Mouse (Mus musculus): ENCODE results near the gene Qrich1. TPM values are rescaled to one million over a fixed set of nuclear protein-coding genes. Genes with fewer than 3 reads are reported as not detected.
"Not testable (repeated sequence)": the region's sequence is repeated elsewhere in the genome, so short reads cannot be mapped to it uniquely, and the experiment has no call there.

The Qrich1 gene
- polyA plus RNA-seq, 1 experiment from 2014 or later, result 169 TPM

DNA sequence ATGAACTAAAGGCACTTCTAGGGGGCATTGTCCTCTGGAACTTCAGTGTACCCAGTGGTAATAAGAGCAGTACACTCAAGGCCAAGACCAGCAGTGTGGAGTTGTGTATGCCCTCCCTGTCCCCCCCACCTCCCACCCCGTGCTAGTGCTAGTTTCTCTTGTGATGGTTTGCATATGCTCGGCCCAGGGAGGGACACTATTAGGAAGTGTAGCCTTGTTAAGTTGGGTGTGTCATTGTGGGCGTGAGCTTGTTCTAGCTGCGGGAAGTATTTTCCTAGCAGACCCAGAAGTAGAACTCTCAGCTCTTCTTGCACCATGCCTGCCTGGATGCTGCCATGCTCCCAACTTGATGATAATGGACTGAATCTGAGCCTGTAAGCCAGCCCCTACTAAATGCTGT, 85.4 kb downstream of the Qrich1 start:
- Histone ChIP-seq H3K27me3 (ENCODE audit: control insufficient read depth, insufficient read depth, low read length) (no peaks in the 10 kb centered on the region), H3K4me1 (ENCODE audit: control insufficient read depth, insufficient read depth, low read length) (no peaks in the 10 kb centered on the region), H3K9ac (ENCODE audit: low read length) (no peak overlapping the region), H3K9me3 (ENCODE audit: control insufficient read depth, low read length) (no peaks in the 10 kb centered on the region), H3K27ac (ENCODE audit: low read depth, low read length) (no peak overlapping the region), H3K36me3 (ENCODE audit: control insufficient read depth, insufficient read depth, low read length) (peaks cover 10% of the 10 kb centered on the region), H3K4me2 (ENCODE audit: low read depth) (no peak overlapping the region), H3K4me3 (ENCODE audit: low read depth, low read length) (no peak overlapping the region)
- WGBS, result 76% methylated on average over 4 of the region's 4 CpGs
- ATAC-seq (ENCODE audit: insufficient read depth, low FRiP score, low TSS enrichment) (no peak), DNase-seq (ENCODE audit: low spot score) (no peak)

DNA sequence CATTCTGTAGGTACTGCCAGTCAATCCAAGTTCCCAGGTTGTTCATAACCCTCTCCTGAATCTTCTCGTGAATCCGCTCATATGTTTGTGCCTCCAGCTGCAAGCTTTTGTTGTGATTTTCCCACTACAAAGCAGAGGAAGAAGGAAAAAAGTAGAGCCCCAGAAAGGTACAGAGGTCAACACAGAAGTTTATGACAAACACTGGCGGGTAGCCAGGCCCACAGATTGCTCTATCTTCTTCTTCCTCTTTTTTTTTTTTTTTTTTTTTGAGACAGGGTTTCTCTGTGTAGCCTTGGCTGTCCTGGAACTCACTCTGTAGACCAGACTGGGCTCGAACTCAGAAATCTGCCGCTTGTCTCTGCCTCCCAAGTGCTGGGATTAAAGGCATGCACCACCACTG, 91.3 kb downstream of the Qrich1 start:
- WGBS, result 87% methylated on average over 5 of the region's 5 CpGs

DNA sequence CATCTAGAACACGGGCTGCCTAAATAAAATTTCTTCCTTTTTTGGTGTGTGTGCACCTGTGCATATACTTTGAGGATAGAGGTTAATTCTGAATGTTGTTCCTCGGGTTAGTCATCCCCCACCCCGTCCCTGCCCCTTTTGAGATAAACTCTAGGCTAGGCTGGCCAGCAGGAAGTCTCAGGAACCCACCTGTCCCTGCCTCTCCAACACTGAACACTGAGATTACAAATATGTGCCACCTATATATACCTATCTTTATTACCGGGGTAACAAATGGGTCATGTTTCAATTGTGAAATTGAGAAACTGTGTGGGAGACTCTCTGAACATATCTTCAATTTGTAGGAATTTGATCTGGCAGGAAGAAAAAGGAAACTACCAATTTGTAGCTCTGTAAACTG, 92.3 kb downstream of the Qrich1 start:
- DNase-seq (ENCODE audit: low spot score), result no peak
- Histone ChIP-seq H3K9me3 (ENCODE audit: control insufficient read depth, low read length) (no peaks in the 10 kb centered on the region), H3K4me2 (ENCODE audit: low read depth) (no peak overlapping the region), H3K36me3 (ENCODE audit: control insufficient read depth, insufficient read depth, low read length) (peaks cover 23% of the 10 kb centered on the region), H3K27me3 (ENCODE audit: control insufficient read depth, insufficient read depth, low read length) (no peaks in the 10 kb centered on the region), H3K27ac (ENCODE audit: low read depth, low read length) (no peak overlapping the region), H3K4me1 (ENCODE audit: control insufficient read depth, insufficient read depth, low read length) (no peaks in the 10 kb centered on the region), H3K9ac (ENCODE audit: low read length) (no peak overlapping the region), H3K4me3 (ENCODE audit: low read depth, low read length) (no peak overlapping the region)
- no peak for ATAC-seq (ENCODE audit: insufficient read depth, low FRiP score, low TSS enrichment)
- WGBS, result 90% methylated on average over 4 of the region's 4 CpGs

More for the DNA sequence above, 91.3 kb downstream of the Qrich1 start:
- not testable (repeated sequence) for H3K4me1 ChIP-seq (ENCODE audit: control insufficient read depth, insufficient read depth, low read length); H3K4me3 ChIP-seq (ENCODE audit: low read depth, low read length); H3K9me3 ChIP-seq (ENCODE audit: control insufficient read depth, low read length); H3K9ac ChIP-seq (ENCODE audit: low read length); DNase-seq (ENCODE audit: low spot score); H3K4me2 ChIP-seq (ENCODE audit: low read depth); H3K27ac ChIP-seq (ENCODE audit: low read depth, low read length); H3K27me3 ChIP-seq (ENCODE audit: control insufficient read depth, insufficient read depth, low read length); ATAC-seq (ENCODE audit: insufficient read depth, low FRiP score, low TSS enrichment)
- H3K36me3 ChIP-seq (ENCODE audit: control insufficient read depth, insufficient read depth, low read length), result peaks cover 26% of the 10 kb centered on the region

MicroRNAs encoded within 50 kb of the gene (microRNA counts, 519-probe panel; counts per million panel counts)
- microRNA mmu-miR-191 (4,257 counts per million, percentile 78 among the panel's probes with 10 or more counts), microRNA mmu-miR-425 (2,973 counts per million, percentile 64 among the panel's probes with 10 or more counts)

Small RNAs within 50 kb of the gene (microRNA-seq; reads per million reads assigned to microRNA genes)
- gene Gm24083 (not detected), gene Mir191 (not detected), gene Mir425 (1,413 reads per million, percentile 81 among the genes with 10 or more reads in this experiment)

Other genes with a start within 250 kb of the Qrich1 start
- gene Nicn1, start 226.4 kb upstream of the Qrich1 start, polyA plus RNA-seq (2014; fragmentation: Nextera tagmentation; extraction: Ambion mirVana), result 63.8 and 65.1 TPM in 2 replicates
- 18.8 and 18.9 TPM in 2 replicates for gene Amt, start 220.0 kb upstream of the Qrich1 start, polyA plus RNA-seq (2014; fragmentation: Nextera tagmentation; extraction: Ambion mirVana)
- 236 and 274 TPM in 2 replicates for gene Rhoa, start 210.7 kb upstream of the Qrich1 start, polyA plus RNA-seq (2014; fragmentation: Nextera tagmentation; extraction: Ambion mirVana)
- 30.8 and 31.4 TPM in 2 replicates for gene Tcta, start 210.6 kb upstream of the Qrich1 start, polyA plus RNA-seq (2014; fragmentation: Nextera tagmentation; extraction: Ambion mirVana)
- gene Gpx1, start 177.9 kb upstream of the Qrich1 start, polyA plus RNA-seq (2014; fragmentation: Nextera tagmentation; extraction: Ambion mirVana), result 700 and 705 TPM in 2 replicates
- gene Usp4, start 169.0 kb upstream of the Qrich1 start, polyA plus RNA-seq (2014; fragmentation: Nextera tagmentation; extraction: Ambion mirVana), result 141 and 145 TPM in 2 replicates
- gene 1700102P08Rik, start 124.0 kb upstream of the Qrich1 start, polyA plus RNA-seq (2014; fragmentation: Nextera tagmentation; extraction: Ambion mirVana), result 0.84 and 1.3 TPM in 2 replicates
- gene Ccdc36, start 88.3 kb upstream of the Qrich1 start, polyA plus RNA-seq (2014; fragmentation: Nextera tagmentation; extraction: Ambion mirVana), result 0.62 and 0.77 TPM in 2 replicates
- not detected in 2 replicates for gene BC048562, start 80.3 kb upstream of the Qrich1 start, polyA plus RNA-seq (2014; fragmentation: Nextera tagmentation; extraction: Ambion mirVana)
- 50.2 and 58.2 TPM in 2 replicates for gene Ccdc71, start 56.3 kb upstream of the Qrich1 start, polyA plus RNA-seq (2014; fragmentation: Nextera tagmentation; extraction: Ambion mirVana)
- 25.4 and 28.9 TPM in 2 replicates for gene Klhdc8b, start 55.2 kb upstream of the Qrich1 start, polyA plus RNA-seq (2014; fragmentation: Nextera tagmentation; extraction: Ambion mirVana)
- gene Lamb2, start 37.1 kb upstream of the Qrich1 start, polyA plus RNA-seq (2014; fragmentation: Nextera tagmentation; extraction: Ambion mirVana), result 17.2 and 18.1 TPM in 2 replicates
- gene Usp19, start 26.2 kb upstream of the Qrich1 start, polyA plus RNA-seq (2014; fragmentation: Nextera tagmentation; extraction: Ambion mirVana), result 73.8 and 79.9 TPM in 2 replicates
- gene Qars, start 9.1 kb upstream of the Qrich1 start, polyA plus RNA-seq (2014; fragmentation: Nextera tagmentation; extraction: Ambion mirVana), result 120 and 129 TPM in 2 replicates
- gene Impdh2, start 43.5 kb downstream of the Qrich1 start, polyA plus RNA-seq (2014; fragmentation: Nextera tagmentation; extraction: Ambion mirVana), result 179 and 189 TPM in 2 replicates
- 52.1 and 58.2 TPM in 2 replicates for gene Ndufaf3, start 50.6 kb downstream of the Qrich1 start, polyA plus RNA-seq (2014; fragmentation: Nextera tagmentation; extraction: Ambion mirVana)
- gene Dalrd3, start 53.1 kb downstream of the Qrich1 start, polyA plus RNA-seq (2014; fragmentation: Nextera tagmentation; extraction: Ambion mirVana), result 173 and 190 TPM in 2 replicates
- 166 and 179 TPM in 2 replicates for gene Wdr6, start 61.9 kb downstream of the Qrich1 start, polyA plus RNA-seq (2014; fragmentation: Nextera tagmentation; extraction: Ambion mirVana)
- 10.5 and 11.7 TPM in 2 replicates for gene P4htm, start 80.9 kb downstream of the Qrich1 start, polyA plus RNA-seq (2014; fragmentation: Nextera tagmentation; extraction: Ambion mirVana)
- 54.8 and 55.9 TPM in 2 replicates for gene Arih2, start 132.6 kb downstream of the Qrich1 start, polyA plus RNA-seq (2014; fragmentation: Nextera tagmentation; extraction: Ambion mirVana)
- gene Slc25a20, start 145.3 kb downstream of the Qrich1 start, polyA plus RNA-seq (2014; fragmentation: Nextera tagmentation; extraction: Ambion mirVana), result 31.0 and 32.8 TPM in 2 replicates
- gene Prkar2a, start 172.5 kb downstream of the Qrich1 start, polyA plus RNA-seq (2014; fragmentation: Nextera tagmentation; extraction: Ambion mirVana), result 64.6 and 69.0 TPM in 2 replicates